Mouse (Mus musculus) right cerebral cortex, postnatal 14 days (tissue): ENCODE results near the gene Oser1.

Experiments used
- DNase-seq: peaks from one replicate; pipeline ENCODE4 v3.0.0; 2022

The Oser1 gene

GRCm38 (mm10) chr2:163398770-163399169 lies 25.7 kb downstream of the Oser1 start:
- no peak for DNase-seq

- no peak for DNase-seq
Observed at GRCm38 (mm10) chr2:163397905-163398304, 26.6 kb downstream of the Oser1 start, which contains the start of gene Jph2. Jph2 (minus strand) TSS chr2:163397993.

- no peak for DNase-seq
Observed at GRCm38 (mm10) chr2:163397071-163397470, 27.4 kb downstream of the Oser1 start.

DNA sequence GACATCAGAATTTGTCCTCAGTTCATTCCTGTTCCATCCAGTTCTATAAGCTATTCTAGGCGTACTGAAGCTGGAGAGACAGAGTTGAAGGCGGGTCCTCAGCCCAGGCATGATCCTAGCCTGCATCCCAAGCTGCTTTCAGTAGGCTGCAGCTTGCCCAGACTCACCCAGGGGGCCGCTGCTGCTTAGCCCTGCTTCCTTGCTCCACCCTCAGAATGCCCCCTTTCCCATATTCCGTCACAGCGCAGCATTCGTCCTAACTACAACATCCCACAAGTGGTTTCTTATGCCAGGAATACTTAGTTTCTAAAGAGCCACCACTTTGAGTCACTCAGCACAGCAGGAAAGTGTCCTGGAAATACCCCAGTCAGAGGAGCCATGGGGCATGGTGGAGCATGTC lies 29.5 kb downstream of the Oser1 start:
- DNase-seq = no peak

DNA sequence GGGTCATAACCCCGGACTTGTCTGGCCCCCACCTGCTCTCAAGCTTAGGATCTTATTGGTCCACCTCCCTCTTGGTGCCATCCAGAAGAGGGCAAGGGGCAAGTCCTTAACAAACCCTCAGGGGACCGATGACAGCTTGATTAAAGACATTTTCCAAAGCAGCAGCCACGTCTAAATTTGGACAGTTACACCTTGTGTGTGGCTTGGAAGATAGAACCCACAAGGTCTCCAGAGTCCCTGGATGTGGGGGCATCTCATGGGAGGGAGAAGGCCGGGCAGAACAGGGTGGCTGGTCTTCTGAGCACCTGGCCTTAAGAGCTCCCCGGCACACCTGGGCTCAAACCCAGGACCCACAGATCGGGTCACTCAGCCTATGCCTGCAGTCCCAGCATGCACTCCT lies 30.5 kb downstream of the Oser1 start:
- no peak for DNase-seq

DNA sequence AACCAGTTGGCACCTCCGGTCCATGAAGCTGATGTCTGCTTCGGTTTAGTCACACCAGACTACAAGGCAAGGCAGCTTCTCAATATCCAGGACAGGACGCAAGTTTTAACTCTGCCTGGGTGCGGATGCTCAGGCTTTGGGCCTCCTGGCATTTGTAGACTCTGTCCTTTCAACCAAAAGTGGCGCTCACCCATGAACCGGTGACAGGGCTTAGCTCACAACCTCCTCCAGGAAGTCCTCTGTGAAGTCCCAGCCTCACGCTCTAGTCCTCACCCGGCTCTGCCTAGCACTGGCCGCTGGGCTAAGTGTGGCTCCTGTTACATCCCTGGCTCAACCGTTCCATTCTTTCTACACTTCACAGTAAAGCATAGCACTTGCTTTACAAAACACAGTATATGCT lies 31.3 kb downstream of the Oser1 start:
- no peak for DNase-seq

DNA sequence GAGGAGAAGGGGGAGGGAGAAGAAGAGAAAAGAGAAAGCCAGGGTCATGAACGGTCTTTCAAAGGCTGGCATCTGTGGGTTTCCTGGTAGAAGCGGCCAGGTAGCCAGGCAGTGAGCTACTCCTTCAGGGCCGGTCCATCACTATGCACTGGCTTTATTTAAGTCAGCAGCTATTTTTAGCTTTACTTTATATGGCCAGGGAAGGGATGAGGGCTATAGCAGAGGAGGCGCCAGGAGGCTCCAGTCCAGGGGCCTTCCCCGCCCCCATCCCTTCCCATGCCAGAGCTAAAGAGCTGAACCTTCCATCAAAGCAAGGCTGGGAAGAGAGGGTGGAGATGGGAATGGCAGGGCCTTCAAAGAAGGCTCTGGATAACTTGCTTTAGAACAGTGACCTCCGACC lies 32.1 kb downstream of the Oser1 start:
- DNase-seq = no peak

- no peak for DNase-seq
Observed at GRCm38 (mm10) chr2:163386423-163387190, 37.9 kb downstream of the Oser1 start.

DNA sequence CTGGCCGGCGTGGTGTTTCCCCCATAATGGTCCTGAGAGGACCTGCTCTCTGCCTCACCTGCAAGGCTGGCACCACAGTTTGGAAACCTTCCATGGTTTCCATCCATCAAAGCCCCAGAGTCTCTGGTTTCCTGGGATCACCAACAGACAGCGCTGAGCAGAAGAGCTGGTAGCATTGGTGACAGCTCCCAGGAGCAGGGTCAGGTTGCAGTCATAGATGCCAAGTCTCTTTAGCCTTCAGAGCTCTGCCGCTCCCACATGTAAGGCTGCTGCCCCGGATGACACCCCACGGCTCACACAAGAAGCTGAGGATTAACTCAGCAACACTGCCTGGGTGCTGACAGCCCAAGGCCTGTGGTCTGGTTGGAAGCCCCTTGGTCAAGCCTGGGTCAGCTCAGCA lies 39.4 kb downstream of the Oser1 start:
- DNase-seq = no peak

- no peak for DNase-seq
Observed at GRCm38 (mm10) chr2:163381246-163381645, 43.3 kb downstream of the Oser1 start.

- no peak for DNase-seq
Observed at GRCm38 (mm10) chr2:163379366-163379765, 45.1 kb downstream of the Oser1 start.

- no peak for DNase-seq
Observed at GRCm38 (mm10) chr2:163376082-163376481, 48.4 kb downstream of the Oser1 start.

GRCm38 (mm10) chr2:163375468-163375867 lies 49.0 kb downstream of the Oser1 start:
- DNase-seq = no peak

DNA sequence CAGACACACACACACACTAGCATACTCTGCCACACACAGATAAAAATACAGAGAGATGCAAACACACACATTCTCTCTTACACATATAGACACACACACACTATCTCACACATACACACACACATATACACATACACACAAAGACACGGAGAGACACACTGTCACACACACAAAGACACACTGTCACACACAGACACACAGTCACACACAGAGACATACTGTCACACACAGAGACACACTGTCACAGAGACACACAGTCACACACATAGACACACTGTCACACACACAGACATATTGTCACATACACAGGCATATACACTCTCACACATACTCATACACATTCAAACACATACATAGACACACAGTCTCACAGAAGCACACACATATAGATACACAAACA lies 51.9 kb downstream of the Oser1 start:
- DNase-seq = no peak

GRCm38 (mm10) chr2:163370175-163370574 lies 54.3 kb downstream of the Oser1 start:
- DNase-seq = no peak

DNA sequence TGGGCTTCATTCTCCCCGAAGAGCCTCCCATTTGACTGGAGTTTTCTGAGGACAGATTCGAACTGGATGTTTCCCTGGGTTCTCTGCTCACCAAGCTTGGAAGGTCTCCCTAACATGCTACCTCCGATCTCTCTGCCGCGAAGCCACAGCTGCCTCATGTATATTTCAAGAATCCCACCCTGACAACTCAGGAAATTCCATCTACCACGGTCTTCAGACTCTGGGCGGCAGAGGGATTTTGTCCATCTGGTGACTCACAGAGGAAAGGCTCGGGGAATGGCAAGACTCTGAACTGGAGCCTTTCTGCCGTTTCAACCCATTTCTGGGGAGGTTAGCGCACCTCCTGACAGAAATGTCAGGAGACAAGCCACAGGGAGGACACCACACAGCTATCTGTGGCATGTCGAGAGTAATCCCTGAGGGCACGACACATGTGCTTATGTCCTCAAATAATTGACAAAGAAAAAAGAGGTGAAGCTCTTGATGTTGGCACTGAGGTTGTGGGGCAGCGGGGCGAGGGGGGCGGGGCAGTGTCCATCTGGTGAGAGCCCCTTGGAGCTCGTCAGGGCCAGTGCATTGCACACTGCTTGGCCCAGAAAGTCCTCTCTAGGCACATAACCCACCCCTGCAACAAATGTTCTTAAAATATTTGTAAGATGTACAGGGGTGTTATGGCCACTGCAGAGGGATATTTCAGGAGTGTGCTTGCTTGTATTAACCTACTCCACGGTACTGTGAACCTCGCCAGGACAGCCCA lies 59.5 kb downstream of the Oser1 start:
- DNase-seq = no peak

DNA sequence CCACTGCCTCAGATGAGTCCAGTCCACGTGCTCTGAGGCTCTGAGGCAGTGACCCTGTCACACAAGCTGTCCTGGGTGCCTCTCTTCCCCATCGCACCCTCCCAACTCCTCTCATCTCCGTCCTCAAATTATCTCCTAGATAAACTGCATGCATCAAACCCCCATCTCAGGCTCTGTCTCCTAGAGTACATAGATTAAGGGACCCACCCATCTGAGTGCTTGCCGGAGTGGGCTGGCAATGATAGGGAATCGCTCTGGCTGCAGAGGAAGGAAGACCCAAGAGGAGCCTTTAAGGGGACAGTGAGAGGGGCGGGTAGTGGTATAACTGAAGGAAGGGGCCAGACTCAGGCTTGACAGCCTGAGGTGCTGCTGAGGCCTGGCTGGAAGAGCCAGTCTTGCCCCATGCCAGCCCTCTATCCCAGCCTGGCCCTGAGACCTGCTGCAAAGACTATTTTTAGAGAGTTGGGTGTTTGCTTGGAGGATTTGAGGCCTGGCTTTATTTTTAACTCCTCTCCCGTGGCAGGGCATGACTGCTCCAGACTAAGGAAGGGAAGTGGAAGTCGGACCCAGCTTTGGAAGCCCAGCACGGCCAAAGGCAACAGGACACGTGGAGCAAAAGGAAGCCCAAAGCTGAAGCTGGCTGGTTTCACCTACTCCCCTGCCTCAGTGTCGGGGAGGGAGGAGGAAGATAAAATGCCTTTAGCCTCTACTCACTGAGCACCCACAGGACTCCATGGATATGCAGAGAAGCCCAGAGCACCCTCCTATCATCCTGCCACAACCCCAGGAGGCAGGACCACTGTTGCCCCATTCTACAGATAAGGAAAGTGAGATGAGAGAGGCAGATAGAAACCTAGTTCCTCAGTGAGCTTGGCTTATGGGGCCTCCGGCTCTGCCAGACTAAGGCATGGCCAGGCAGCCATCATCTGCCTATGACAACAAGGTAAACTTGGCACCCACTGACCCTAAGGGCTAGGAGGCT lies 61.3 kb downstream of the Oser1 start:
- DNase-seq = no peak

DNA sequence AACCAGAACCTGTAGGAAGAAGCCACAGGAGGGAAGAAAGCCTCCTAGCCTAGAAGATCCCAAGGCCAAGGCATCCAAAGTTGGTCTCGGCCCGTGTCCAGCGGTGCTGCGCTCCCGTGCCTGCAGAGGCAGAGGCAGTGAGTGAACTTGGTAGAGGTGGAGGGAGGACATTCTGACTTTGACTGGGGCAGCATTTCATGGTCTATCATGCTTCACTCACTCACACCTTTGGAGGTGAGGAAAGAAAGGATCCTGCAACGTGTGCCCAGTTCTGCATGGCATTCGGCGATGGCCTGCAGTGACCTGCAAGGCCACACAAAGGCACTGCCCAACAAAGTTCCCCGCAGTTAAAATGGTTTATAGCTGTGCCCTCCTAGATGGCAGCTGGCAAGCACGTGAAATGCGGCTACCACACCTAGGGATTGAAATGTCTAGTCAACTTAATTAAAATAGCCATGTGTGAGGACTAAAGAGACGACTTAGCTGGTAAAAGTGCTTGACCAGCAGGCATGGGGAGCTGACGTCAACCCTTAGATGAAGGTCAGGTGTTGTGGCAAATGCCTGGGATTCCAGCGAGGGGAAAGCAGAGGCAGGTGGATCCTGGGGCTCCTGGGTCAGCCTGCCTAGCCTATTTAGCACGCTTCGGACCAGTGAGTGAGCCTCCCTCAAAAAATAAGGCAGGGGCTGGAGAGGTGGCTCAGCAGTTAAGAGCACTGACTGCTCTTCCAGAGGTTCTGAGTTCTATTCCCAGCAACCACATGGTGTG lies 63.5 kb downstream of the Oser1 start:
- no peak for DNase-seq

GRCm38 (mm10) chr2:163359253-163359652 lies 65.2 kb downstream of the Oser1 start:
- no peak for DNase-seq

GRCm38 (mm10) chr2:163358662-163359061 lies 65.8 kb downstream of the Oser1 start:
- no peak for DNase-seq

GRCm38 (mm10) chr2:163356113-163356840 lies 68.2 kb downstream of the Oser1 start:
- DNase-seq = no peak
